Mouse (Mus musculus) intestine, postnatal 0 days (tissue): ENCODE results near the gene Def8. TPM values are rescaled to one million over a fixed set of nuclear protein-coding genes. Genes with fewer than 3 reads are reported as not detected.
A peak's percentile ranks its signal among the peaks of the same experiment; 100 is the strongest.

Source experiments
- ATAC-seq: fragments of 200-750 bp; cut with Nextera tagmentation; 2 replicates; pipeline ENCODE4 v1.8.0; 2017; ENCODE audit warnings: mild to moderate bottlenecking, moderate TSS enrichment, moderate library complexity
- H3K27ac ChIP-seq: fragments of 300-500 bp; sonication (generic); 2 replicates; pipeline ENCODE4 v1.5.1; 2014; ENCODE audit warnings: mild to moderate bottlenecking, low read depth, low read length, moderate library complexity
- H3K27me3 ChIP-seq: fragments of 300-500 bp; sonication (generic); replicated peaks from 2 replicates; pipeline ENCODE4 v1.6.1; 2014; ENCODE audit warnings: low read length, mixed read lengths; ENCODE audit not compliant: control insufficient read depth, insufficient read depth
- H3K36me3 ChIP-seq: fragments of 300-500 bp; sonication (generic); 2 replicates; pipeline ENCODE4 v1.6.1; 2014; ENCODE audit warnings: mild to moderate bottlenecking, moderate library complexity; ENCODE audit not compliant: control insufficient read depth, insufficient read depth
- H3K4me1 ChIP-seq: fragments of 300-500 bp; sonication (generic); replicated peaks from 2 replicates; pipeline ENCODE4 v1.6.1; 2014; ENCODE audit warnings: antibody characterized with exemption, low read length, mixed read lengths; ENCODE audit not compliant: control insufficient read depth, insufficient read depth
- H3K4me2 ChIP-seq: fragments of 300-500 bp; sonication (generic); replicated peaks from 2 replicates; pipeline ENCODE4 v1.6.1; 2014; ENCODE audit warnings: low read depth, mild to moderate bottlenecking, moderate library complexity
- H3K4me3 ChIP-seq: fragments of 300-500 bp; sonication (generic); 2 replicates; pipeline ENCODE4 v1.5.1; 2014; ENCODE audit warnings: low read depth, low read length
- H3K9ac ChIP-seq: fragments of 300-500 bp; sonication (generic); 2 replicates; pipeline ENCODE4 v1.6.1; 2014; ENCODE audit warnings: mild to moderate bottlenecking, low read depth, low read length
- H3K9me3 ChIP-seq: fragments of 300-500 bp; sonication (generic); 2 replicates; pipeline ENCODE4 v1.6.1; 2016; ENCODE audit warnings: mixed run types; ENCODE audit not compliant: control insufficient read depth
- CTCF ChIP-seq: sonication (generic); IDR thresholded peaks from 2 replicates; pipeline ENCODE4 v1.5.1; 2016; ENCODE audit warnings: low read depth, mild to moderate bottlenecking, control low read depth, antibody characterized with exemption, moderate library complexity
- WGBS: fragments of 180-500 bp; shearing (Covaris S2); extraction: QIAGEN DNeasy Blood & Tissue Kit; methylation state at CpG from one replicate; pipeline ENCODE4 v1.1.7; 2014; 5-methylcytosine and 5-hydroxymethylcytosine counted together
- polyA plus RNA-seq: library from polyadenylated mRNA; unstranded; fragments of >200 nt; fragmentation: Nextera tagmentation; extraction: Ambion mirVana; gene quantifications from 2 replicates; pipeline ENCODE4 v1.2.1, GENCODE M21; 2015

Def8 gene
- polyA plus RNA-seq, 1 experiment from 2014 or later = 18.4 TPM

- no peaks in the 10 kb centered on the region for H3K9me3 ChIP-seq
- H3K27ac ChIP-seq = no peak overlapping the region
- H3K4me3 ChIP-seq = no peak overlapping the region
- no peak overlapping the region for H3K9ac ChIP-seq
- H3K4me1 ChIP-seq = no peaks in the 10 kb centered on the region
- H3K27me3 ChIP-seq = peaks cover 19% of the 10 kb centered on the region
- no peak for ATAC-seq
- 80% methylated on average over 8 of the region's 8 CpGs for WGBS
- TF ChIP-seq CTCF = peak; percentile 64
- H3K36me3 ChIP-seq = no peaks in the 10 kb centered on the region
- no peak overlapping the region for H3K4me2 ChIP-seq
Observed at GRCm38 (mm10) chr8:123415967-123416943, 7.1 kb upstream of the Def8 start.

GRCm38 (mm10) chr8:123416944-123417555, 6.3 kb upstream of the Def8 start:
- 62% methylated on average over 8 of the region's 8 CpGs for WGBS
- Histone ChIP-seq H3K4me2 (no peak overlapping the region), H3K9ac (no peak overlapping the region), H3K9me3 (no peaks in the 10 kb centered on the region), H3K4me1 (no peaks in the 10 kb centered on the region), H3K27ac (no peak overlapping the region), H3K4me3 (no peak overlapping the region), H3K27me3 (peaks cover 11% of the 10 kb centered on the region), H3K36me3 (no peaks in the 10 kb centered on the region)
- 0 out of 2 replicates have a peak, but pooled peaks have one; percentile 11 for ATAC-seq
- TF ChIP-seq CTCF = no peak

GRCm38 (mm10) chr8:123419711-123420110, 3.6 kb upstream of the Def8 start:
- Histone ChIP-seq H3K4me2 (no peak overlapping the region), H3K9me3 (no peaks in the 10 kb centered on the region), H3K27me3 (no peaks in the 10 kb centered on the region), H3K27ac (no peak overlapping the region), H3K9ac (no peak overlapping the region), H3K4me3 (no peak overlapping the region), H3K36me3 (no peaks in the 10 kb centered on the region), H3K4me1 (no peaks in the 10 kb centered on the region)
- no peak for TF ChIP-seq CTCF
- no peak for ATAC-seq
- 89% methylated on average over 4 of the region's 4 CpGs for WGBS

GRCm38 (mm10) chr8:123420525-123421281, 2.6 kb upstream of the Def8 start:
- no peak for TF ChIP-seq CTCF
- H3K27ac ChIP-seq = no peak overlapping the region
- no peaks in the 10 kb centered on the region for H3K4me1 ChIP-seq
- no peak overlapping the region for H3K4me3 ChIP-seq
- no peaks in the 10 kb centered on the region for H3K9me3 ChIP-seq
- H3K4me2 ChIP-seq = no peak overlapping the region
- no peaks in the 10 kb centered on the region for H3K36me3 ChIP-seq
- no peak overlapping the region for H3K9ac ChIP-seq
- ATAC-seq = no peak
- no peaks in the 10 kb centered on the region for H3K27me3 ChIP-seq
- 93% methylated on average over 34 of the region's 34 CpGs for WGBS

- Histone ChIP-seq H3K4me3 (no peak overlapping the region), H3K9ac (no peak overlapping the region), H3K36me3 (no peaks in the 10 kb centered on the region), H3K27ac (no peak overlapping the region), H3K4me1 (no peaks in the 10 kb centered on the region), H3K27me3 (no peaks in the 10 kb centered on the region), H3K4me2 (no peak overlapping the region), H3K9me3 (no peaks in the 10 kb centered on the region)
- TF ChIP-seq CTCF = no peak
- WGBS = 83% methylated on average over 19 of the region's 19 CpGs
- ATAC-seq = no peak
Observed at GRCm38 (mm10) chr8:123421325-123421724, 2.0 kb upstream of the Def8 start.
